Mouse (Mus musculus) heart, adult 18-20 months (tissue): ENCODE results near the gene Tprgl. TPM values are rescaled to one million over a fixed set of nuclear protein-coding genes. Genes with fewer than 3 reads are reported as not detected.

ENCODE experiments used
- DNase-seq, 2 experiments: peaks; one replicate each; pipeline ENCODE4 v3.0.0; 2021 to 2022; ENCODE audit warnings: mixed read lengths in 1 of 2
- total RNA-seq, 2 experiments: library from RNA; stranded (reverse); gene quantifications; 2 replicates each; pipeline ENCODE4 v1.2.3; 2021

The Tprgl gene
- total RNA-seq, 2 experiments from 2014 or later, result 120 to 127 TPM

- DNase-seq, result peak; percentile 66 to 93
Measured at GRCm38 (mm10) chr4:154163296-154163695, 2.8 kb upstream of the Tprgl start.

GRCm38 (mm10) chr4:154159961-154160537 lies 417 bp downstream of the Tprgl start:
- DNase-seq, result peak in 1 of 2 experiments; percentile 62

- peak; percentile 83 to 94 for DNase-seq
Measured at GRCm38 (mm10) chr4:154159002-154159401, 1.5 kb downstream of the Tprgl start.

- DNase-seq, result no peak
Measured at GRCm38 (mm10) chr4:154157970-154158662, 2.4 kb downstream of the Tprgl start.

- DNase-seq, result no peak
Measured at GRCm38 (mm10) chr4:154156050-154156449, 4.4 kb downstream of the Tprgl start.

- DNase-seq, result no peak
Measured at GRCm38 (mm10) chr4:154154104-154154503, 6.4 kb downstream of the Tprgl start.

GRCm38 (mm10) chr4:154146342-154146741 lies 14.1 kb downstream of the Tprgl start:
- DNase-seq, result no peak

GRCm38 (mm10) chr4:154144712-154145111 lies 15.8 kb downstream of the Tprgl start:
- no peak for DNase-seq

- DNase-seq, result peak; percentile 93
Measured at GRCm38 (mm10) chr4:154142211-154143040, 18.0 kb downstream of the Tprgl start, which contains the start of gene Wrap73. TSS of gene Wrap73 (plus strand) at chr4:154142372.

- DNase-seq, result peak in 1 of 2 experiments; percentile 51
Measured at GRCm38 (mm10) chr4:154141009-154141867, 19.2 kb downstream of the Tprgl start.

- peak in 1 of 2 experiments; percentile 41 for DNase-seq
Measured at GRCm38 (mm10) chr4:154140213-154141008, 20.1 kb downstream of the Tprgl start.

GRCm38 (mm10) chr4:154140182-154140212 lies 20.5 kb downstream of the Tprgl start, which contains the start of gene Trp73:
TSS of gene Trp73 (minus strand) at chr4:154140208.
- DNase-seq, result no peak

GRCm38 (mm10) chr4:154139671-154140181 lies 20.7 kb downstream of the Tprgl start:
- DNase-seq, result no peak

- no peak for DNase-seq
Measured at GRCm38 (mm10) chr4:154137139-154137538, 23.3 kb downstream of the Tprgl start.

- no peak for DNase-seq
Measured at GRCm38 (mm10) chr4:154134803-154135202, 25.7 kb downstream of the Tprgl start.

GRCm38 (mm10) chr4:154131894-154132293 lies 28.6 kb downstream of the Tprgl start:
- no peak for DNase-seq

- DNase-seq, result no peak
Measured at GRCm38 (mm10) chr4:154129950-154130349, 30.5 kb downstream of the Tprgl start.

- DNase-seq, result no peak
Measured at GRCm38 (mm10) chr4:154127273-154127672, 33.2 kb downstream of the Tprgl start.

- DNase-seq, result no peak
Measured at GRCm38 (mm10) chr4:154125202-154125601, 35.3 kb downstream of the Tprgl start.

- no peak for DNase-seq
Measured at GRCm38 (mm10) chr4:154123553-154123952, 36.9 kb downstream of the Tprgl start.

- no peak for DNase-seq
Measured at GRCm38 (mm10) chr4:154122374-154122773, 38.1 kb downstream of the Tprgl start.

- no peak for DNase-seq
Measured at GRCm38 (mm10) chr4:154121800-154122199, 38.7 kb downstream of the Tprgl start.
